Mouse (Mus musculus) cerebellum, adult 2 months (tissue): ENCODE data around the gene Myocd.

Experiments used
- CTCF ChIP-seq: fragments of 200-500 bp; IDR thresholded peaks from 2 replicates; pipeline ENCODE4 v1.5.1; 2011; ENCODE audit warnings: low read depth, mild to moderate bottlenecking, control low read depth, low read length, moderate library complexity, borderline replicate concordance; ENCODE audit not compliant: insufficient read depth
- POLR2A ChIP-seq: fragments of 200-500 bp; IDR thresholded peaks from 2 replicates; pipeline ENCODE4 v1.6.1; 2011; ENCODE audit warnings: low read length, control low read depth, borderline replicate concordance; ENCODE audit not compliant: insufficient read depth

DNA sequence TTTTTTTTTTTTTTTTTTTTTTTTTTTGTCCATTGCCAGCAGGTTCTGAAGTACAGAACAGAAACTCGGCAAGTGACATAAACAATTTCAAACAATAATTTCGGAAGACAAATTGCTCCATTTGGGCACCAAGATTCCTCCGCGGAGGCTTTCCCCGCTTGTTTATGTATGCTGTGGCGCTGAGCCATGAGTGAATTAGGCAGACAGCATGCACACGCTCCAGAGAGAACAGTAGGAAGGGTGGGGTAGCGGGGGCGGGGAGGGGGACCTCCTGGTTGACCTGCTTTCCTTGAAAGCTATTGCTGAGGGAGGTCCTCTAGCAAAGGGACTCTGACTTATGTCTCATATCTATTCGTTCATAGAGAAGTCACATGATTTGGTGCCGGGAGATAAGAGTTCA, 13.6 kb downstream of the Myocd start:
- no peak for TF ChIP-seq CTCF
- TF ChIP-seq POLR2A, result no peak
